Mouse (Mus musculus) stomach, embryonic 15.5 days (tissue): ENCODE data around the gene Ripk4. TPM values are rescaled to one million over a fixed set of nuclear protein-coding genes. Genes with fewer than 3 reads are reported as not detected.

ENCODE experiments used
- ATAC-seq: fragments of 200-750 bp; cut with Nextera tagmentation; 2 replicates; pipeline ENCODE4 v1.8.0; 2017; ENCODE audit warnings: low read depth, moderate number of reproducible peaks, moderate TSS enrichment; ENCODE audit not compliant: insufficient read depth, low FRiP score
- H3K27ac ChIP-seq: fragments of 300-500 bp; sonication (generic); 2 replicates; pipeline ENCODE4 v1.5.1; 2015; ENCODE audit warnings: mild to moderate bottlenecking, inconsistent platforms
- H3K27me3 ChIP-seq: fragments of 300-500 bp; sonication (generic); replicated peaks from 2 replicates; pipeline ENCODE4 v1.6.1; 2015; ENCODE audit warnings: inconsistent platforms
- H3K36me3 ChIP-seq: fragments of 300-500 bp; sonication (generic); 2 replicates; pipeline ENCODE4 v1.6.1; 2015; ENCODE audit warnings: inconsistent platforms
- H3K4me1 ChIP-seq: fragments of 300-500 bp; sonication (generic); 2 replicates; pipeline ENCODE4 v1.6.1; 2015; ENCODE audit warnings: inconsistent platforms
- H3K4me2 ChIP-seq: fragments of 300-500 bp; sonication (generic); 2 replicates; pipeline ENCODE4 v1.6.1; 2015; ENCODE audit warnings: mild to moderate bottlenecking, inconsistent platforms
- H3K4me3 ChIP-seq: fragments of 300-500 bp; sonication (generic); replicated peaks from 2 replicates; pipeline ENCODE4 v1.5.1; 2015; ENCODE audit warnings: inconsistent platforms
- H3K9ac ChIP-seq: fragments of 300-500 bp; sonication (generic); 2 replicates; pipeline ENCODE4 v1.6.1; 2015; ENCODE audit warnings: inconsistent platforms
- H3K9me3 ChIP-seq: fragments of 300-500 bp; sonication (generic); 2 replicates; pipeline ENCODE4 v1.6.1; 2016; ENCODE audit warnings: inconsistent platforms
- WGBS: fragments of 180-500 bp; shearing (Covaris S2); methylation state at CpG from one replicate; pipeline ENCODE4 v1.1.7; 2015; 5-methylcytosine and 5-hydroxymethylcytosine counted together
- polyA plus RNA-seq: library from polyadenylated mRNA; unstranded; fragments of >200 nt; fragmentation: Nextera tagmentation; extraction: Ambion mirVana; gene quantifications from 2 replicates; pipeline ENCODE4 v1.2.1, GENCODE M21; 2015

The Ripk4 gene
- polyA plus RNA-seq, result 24.0 and 27.1 TPM in 2 replicates

DNA sequence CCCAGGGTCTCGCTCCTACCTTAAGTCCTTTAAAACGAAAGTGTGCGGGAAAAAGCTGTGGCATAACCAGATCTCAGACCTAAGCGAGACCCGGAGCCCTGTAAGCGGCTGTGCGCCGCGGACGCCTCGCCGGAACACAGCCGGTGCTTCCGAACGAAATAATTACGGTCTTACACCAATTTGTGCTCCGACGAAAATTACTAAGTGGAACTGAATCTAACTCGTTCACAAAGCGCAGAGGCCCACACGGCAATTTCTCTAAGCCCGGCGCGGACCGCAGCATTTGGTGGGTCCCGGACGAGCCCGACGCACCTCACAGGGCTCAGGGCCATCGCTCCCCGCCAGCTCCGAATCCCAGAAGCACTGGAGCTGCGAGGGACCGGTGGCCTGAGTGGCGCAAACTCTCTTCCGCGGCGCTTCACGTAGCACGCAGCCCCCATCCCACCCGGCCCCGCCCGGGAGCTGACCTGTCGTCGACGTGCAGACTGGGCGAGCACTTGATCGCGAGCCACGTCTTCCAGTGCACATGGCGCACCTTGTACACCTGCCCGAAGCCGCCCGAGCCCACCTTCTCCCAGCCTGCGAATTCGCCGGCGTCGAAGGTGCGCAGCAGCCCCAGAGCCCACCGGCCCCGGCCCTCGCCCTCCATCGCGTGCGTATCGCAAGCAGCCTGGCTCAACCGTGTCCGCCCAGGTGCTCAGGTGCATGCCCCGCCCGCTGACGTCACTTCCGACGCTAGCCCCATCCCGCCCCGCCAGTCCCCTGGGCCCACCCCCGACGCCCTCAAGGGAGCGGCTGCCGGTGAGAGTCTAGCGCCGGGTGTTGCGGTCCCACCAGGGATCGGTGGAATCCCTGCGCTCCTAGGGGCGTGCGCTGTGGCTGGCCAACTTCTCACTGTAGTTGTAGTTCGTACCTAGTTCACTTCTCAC is at the start of gene Ripk4:
Gene Ripk4 (minus strand): TSS at position 727 of the 929 bp plus-strand sequence.
- H3K4me2 ChIP-seq, result peak within 1 kb of the TSS; percentile 73
- peaks cover 22% of the 10 kb centered on the region for H3K4me1 ChIP-seq
- WGBS, result under 1% methylated on average over 87 of the region's 88 CpGs
- ATAC-seq, result peak; percentile 90
- H3K36me3 ChIP-seq, result no peaks in the 10 kb centered on the region
- peak within 1 kb of the TSS; percentile 43 for H3K4me3 ChIP-seq
- peak within 1 kb of the TSS; percentile 37; the same call in 1 of the 2 replicates for H3K9ac ChIP-seq
- no peaks in the 10 kb centered on the region for H3K9me3 ChIP-seq
- peak within 1 kb of the TSS; percentile 69 for H3K27ac ChIP-seq
- peaks cover 21% of the 10 kb centered on the region for H3K27me3 ChIP-seq

DNA sequence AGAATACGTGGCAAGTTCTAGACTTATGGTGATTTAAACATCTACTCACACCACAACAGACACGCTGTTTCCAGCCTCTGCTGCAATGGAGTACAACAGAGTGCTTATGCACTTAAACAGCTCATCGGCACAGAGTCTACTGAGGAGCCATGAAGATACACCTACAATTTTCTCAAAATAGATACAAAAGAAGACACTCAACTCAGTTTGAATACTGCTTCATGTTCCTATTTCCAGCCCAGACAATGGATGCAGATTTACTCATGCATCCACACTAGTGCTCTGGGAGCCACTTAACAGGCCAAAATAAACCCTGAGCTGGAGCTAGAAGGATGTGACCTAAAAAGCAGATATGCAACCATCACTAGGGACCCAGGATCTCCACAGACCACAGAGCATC is 45.3 kb upstream of the Ripk4 start:
- no peak overlapping the region for H3K9ac ChIP-seq
- no peak for ATAC-seq
- 94% methylated on average over 3 of the region's 3 CpGs for WGBS
- H3K27me3 ChIP-seq, result no peaks in the 10 kb centered on the region
- H3K36me3 ChIP-seq, result peaks cover 51% of the 10 kb centered on the region
- no peaks in the 10 kb centered on the region for H3K9me3 ChIP-seq
- H3K27ac ChIP-seq, result no peak overlapping the region
- H3K4me1 ChIP-seq, result no peaks in the 10 kb centered on the region
- H3K4me2 ChIP-seq, result no peak overlapping the region
- H3K4me3 ChIP-seq, result no peak overlapping the region

DNA sequence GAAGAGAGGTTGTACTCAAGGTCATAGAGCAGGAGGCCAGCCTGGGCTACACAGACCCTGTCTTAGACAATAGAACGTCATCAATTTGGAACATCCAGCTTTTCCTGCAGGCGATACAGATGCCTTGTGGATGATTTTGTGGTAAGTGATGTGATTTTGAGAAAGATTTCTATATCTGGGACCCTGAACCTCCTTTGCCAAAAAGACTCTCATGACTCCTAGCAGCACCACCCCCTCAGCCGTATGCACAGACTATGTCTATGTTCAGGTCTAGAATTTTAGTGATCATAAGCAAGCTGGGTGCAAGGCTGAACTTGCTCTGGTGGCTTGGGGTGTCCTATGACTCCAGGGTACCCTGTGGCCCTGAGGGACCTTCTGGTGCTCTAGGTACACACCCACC is 42.1 kb upstream of the Ripk4 start:
- 97% methylated on average over 3 of the region's 3 CpGs for WGBS
- no peaks in the 10 kb centered on the region for H3K27me3 ChIP-seq
- H3K4me2 ChIP-seq, result no peak overlapping the region
- no peak for ATAC-seq
- no peak overlapping the region for H3K4me3 ChIP-seq
- no peak overlapping the region for H3K27ac ChIP-seq
- H3K9me3 ChIP-seq, result no peaks in the 10 kb centered on the region
- H3K36me3 ChIP-seq, result peaks cover 38% of the 10 kb centered on the region
- H3K9ac ChIP-seq, result no peak overlapping the region
- no peaks in the 10 kb centered on the region for H3K4me1 ChIP-seq

DNA sequence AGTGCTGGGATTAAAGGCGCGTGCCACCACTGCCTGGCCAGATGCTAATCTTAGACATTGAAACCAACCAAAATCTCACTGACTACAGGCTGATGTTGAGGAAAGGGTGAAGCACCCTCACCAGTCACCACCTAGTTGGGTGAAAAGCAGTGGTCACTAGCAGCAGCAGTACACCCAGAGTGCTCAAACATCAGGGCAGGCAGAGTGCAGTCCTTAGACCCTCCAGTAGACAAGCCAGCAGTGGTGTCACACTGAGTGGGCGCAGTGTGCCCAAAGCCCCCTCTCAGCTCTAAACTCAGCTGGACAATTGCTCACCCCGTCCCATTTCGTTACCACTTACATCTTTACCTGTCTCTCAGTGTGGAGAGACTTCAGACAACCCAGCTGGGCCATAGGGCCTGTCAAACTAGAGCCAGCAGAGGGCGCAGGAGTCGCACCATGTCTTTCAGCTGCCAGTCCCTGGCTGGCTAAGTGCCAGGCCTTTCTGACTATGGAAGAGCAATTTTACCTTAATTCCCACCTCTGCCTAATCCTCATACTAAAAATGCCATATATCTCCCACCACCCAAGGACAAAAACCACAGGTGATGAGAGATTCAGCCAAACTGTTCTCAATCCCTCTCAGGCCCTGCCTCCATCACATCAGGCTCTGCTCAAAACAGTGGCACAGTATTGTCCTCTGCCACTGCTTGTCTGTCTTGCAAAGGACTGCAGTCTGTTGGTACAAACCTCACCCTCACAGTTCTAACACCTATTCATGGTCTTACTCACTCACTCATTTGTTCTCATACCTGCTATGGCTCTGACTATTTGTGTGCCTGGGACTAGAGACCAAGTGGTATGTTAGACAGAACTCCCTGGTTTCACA is 41.3 kb upstream of the Ripk4 start:
- H3K36me3 ChIP-seq, result peaks cover 38% of the 10 kb centered on the region
- 75% methylated on average over 7 of the region's 7 CpGs for WGBS

DNA sequence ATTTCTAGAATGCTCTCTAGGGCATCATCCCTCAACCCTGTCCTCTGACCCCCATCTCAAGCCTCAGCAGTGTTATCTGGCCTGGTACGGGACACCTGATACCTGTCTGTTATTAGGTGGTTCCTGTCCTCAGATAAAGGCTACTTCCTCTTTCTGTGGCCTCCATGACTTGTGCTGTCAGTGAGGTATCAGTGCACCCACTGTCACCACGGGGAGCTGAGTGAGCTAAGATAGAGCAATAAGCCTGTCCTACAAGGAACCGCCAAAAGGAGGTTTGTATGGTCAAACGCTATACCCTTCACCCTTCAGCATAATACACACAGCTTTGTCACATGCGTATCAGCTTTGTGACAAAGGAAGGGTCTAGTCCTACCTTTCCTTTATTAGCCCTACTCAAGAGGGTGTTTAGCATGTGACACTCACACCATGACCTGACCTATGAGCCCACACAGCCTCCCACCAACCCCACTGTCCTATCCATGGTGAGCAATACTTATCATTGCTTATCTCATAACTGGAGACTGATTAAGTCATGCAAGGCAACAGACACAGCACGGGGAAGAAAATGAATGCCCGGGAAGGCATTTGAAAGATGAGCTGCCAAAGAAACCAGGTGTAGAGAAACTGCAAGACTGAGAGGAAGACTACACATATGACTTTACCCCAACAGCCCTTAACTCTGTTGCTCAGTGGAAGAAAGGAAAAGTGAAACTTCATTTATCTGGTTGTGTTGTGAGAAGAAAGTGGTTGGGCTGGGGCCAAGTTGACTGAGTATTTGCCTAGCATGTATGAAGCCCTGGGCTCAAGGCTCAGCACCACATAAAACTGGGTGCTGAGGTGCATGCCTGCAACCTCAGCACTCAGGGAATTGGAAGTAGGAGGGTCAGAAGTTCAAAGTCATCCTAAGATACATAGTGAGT is 34.6 kb upstream of the Ripk4 start:
- Histone ChIP-seq H3K4me1 (no peaks in the 10 kb centered on the region), H3K9ac (no peak overlapping the region), H3K27ac (no peak overlapping the region), H3K4me3 (no peak overlapping the region), H3K9me3 (no peaks in the 10 kb centered on the region), H3K36me3 (peaks cover 45% of the 10 kb centered on the region), H3K4me2 (no peak overlapping the region), H3K27me3 (no peaks in the 10 kb centered on the region)
- no peak for ATAC-seq
- WGBS, result 88% methylated on average over 7 of the region's 7 CpGs

More for the DNA sequence above, 41.3 kb upstream of the Ripk4 start:
- Histone ChIP-seq H3K4me3 (no peak overlapping the region), H3K27ac (no peak overlapping the region), H3K4me2 (no peak overlapping the region), H3K27me3 (no peaks in the 10 kb centered on the region), H3K4me1 (no peaks in the 10 kb centered on the region), H3K9me3 (no peaks in the 10 kb centered on the region), H3K9ac (no peak overlapping the region)
- ATAC-seq, result peak; percentile 25; the same call in 1 of the 2 replicates

DNA sequence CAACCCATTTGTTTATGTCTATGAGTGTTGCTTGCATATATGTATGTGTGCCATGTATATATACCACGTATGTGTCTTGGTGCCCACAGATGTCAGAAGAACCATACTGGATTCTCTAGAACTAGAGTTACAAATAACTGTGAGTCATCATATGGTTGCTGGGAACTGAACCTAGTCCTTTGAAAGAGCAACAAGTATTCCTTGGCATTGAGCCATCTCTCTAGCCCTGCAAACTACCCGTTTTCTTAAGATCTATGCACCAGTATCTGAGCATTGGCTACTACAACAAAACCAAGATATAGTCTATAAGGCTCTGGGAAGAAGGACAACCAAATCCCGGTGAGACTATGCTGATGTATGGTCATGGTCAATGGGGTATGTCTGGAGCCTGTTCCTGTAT is 33.6 kb upstream of the Ripk4 start:
- Histone ChIP-seq H3K9me3 (no peaks in the 10 kb centered on the region), H3K4me1 (no peaks in the 10 kb centered on the region), H3K36me3 (peaks cover 49% of the 10 kb centered on the region), H3K27me3 (no peaks in the 10 kb centered on the region), H3K27ac (no peak overlapping the region), H3K9ac (no peak overlapping the region), H3K4me2 (no peak overlapping the region), H3K4me3 (no peak overlapping the region)
- ATAC-seq, result no peak
- 83% methylated on average over 3 of the region's 3 CpGs for WGBS

DNA sequence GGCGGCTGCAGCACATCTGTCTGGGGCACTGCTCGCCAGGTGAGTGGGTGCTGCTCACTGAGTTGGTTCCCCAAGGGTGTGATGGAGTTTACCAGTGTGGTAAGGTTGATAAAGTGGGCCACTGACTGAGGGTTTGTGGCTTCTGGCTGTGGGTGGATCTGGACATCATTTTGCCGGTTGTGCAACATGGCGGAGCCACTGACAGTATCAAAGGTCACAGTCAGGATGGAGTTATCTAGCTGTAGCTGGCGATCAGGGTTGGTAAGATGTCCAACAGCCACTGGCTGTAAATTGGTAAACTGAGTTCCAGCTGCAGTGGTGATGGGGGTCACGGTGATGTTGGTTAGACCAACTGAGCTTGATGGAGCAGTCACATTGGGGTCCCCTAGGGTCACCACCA is 30.7 kb upstream of the Ripk4 start:
- Histone ChIP-seq H3K9me3 (no peaks in the 10 kb centered on the region), H3K4me2 (no peak overlapping the region), H3K4me3 (no peak overlapping the region), H3K36me3 (peaks cover 41% of the 10 kb centered on the region), H3K4me1 (no peaks in the 10 kb centered on the region), H3K9ac (no peak overlapping the region), H3K27me3 (no peaks in the 10 kb centered on the region), H3K27ac (no peak overlapping the region)
- no peak for ATAC-seq
- WGBS, result 94% methylated on average over 6 of the region's 6 CpGs

DNA sequence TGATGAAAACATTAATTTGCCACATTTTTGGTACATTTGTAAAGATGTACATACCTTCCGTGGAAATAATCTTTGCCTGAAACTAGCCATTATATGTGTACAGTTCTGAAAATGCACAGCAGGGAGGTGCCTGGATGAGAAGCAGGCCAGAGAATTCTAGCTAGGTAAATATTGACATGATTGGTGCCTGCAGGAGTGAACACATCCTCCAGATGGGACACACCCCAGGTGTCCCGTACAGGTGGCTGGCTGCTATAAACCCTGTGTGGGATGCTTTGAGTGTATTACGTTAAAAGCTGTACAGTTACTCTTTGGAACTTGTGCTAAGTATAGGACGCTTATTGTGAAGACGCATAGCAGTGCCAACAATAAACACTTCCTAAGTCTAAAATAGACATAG is 19.5 kb upstream of the Ripk4 start:
- Histone ChIP-seq H3K27me3 (no peaks in the 10 kb centered on the region), H3K4me2 (no peak overlapping the region), H3K9me3 (no peaks in the 10 kb centered on the region), H3K4me3 (no peak overlapping the region), H3K36me3 (no peaks in the 10 kb centered on the region), H3K4me1 (no peaks in the 10 kb centered on the region), H3K9ac (no peak overlapping the region), H3K27ac (no peak overlapping the region)
- ATAC-seq, result peak; percentile 37; the same call in 1 of the 2 replicates
- 63% methylated on average over 5 of the region's 5 CpGs for WGBS

DNA sequence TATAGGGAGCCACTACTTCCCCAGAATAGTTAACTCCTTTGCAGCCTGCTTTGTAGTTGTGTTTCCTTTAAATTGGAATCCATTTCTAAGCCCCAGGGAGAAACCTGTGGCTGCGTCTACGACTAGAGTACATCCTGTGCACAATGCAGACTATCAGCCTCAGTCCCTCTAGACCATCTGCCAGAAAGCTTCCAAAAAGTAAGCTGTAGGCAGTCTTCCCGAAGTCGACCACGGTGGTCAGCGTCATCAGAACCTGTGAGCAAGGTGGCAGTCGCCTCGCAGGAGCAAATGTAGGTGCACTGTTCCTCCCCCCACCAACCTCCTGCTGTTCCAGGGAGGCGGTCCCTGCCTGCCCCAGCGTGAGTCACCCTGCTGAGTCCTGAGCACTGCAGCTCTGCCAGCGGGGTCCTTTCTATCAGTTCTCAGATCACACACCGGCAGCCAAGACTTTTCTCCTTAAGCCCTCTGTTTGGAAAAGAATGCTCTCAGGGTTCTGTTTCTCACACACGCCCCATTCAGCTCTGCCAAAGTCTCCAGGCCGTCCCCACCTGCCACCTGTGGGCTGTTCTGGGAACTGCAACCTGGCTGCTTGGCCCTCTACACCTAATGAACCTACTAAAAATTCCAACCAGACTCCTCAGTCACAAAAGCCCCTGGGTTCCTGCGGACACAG is 14.9 kb upstream of the Ripk4 start:
- Histone ChIP-seq H3K27ac (peak overlapping the region; percentile 40; the same call in 1 of the 2 replicates), H3K4me2 (peak overlapping the region; percentile 46), H3K9ac (no peak overlapping the region), H3K36me3 (no peaks in the 10 kb centered on the region), H3K27me3 (no peaks in the 10 kb centered on the region), H3K4me1 (no peaks in the 10 kb centered on the region), H3K9me3 (no peaks in the 10 kb centered on the region), H3K4me3 (no peak overlapping the region)
- 22% methylated on average over 15 of the region's 15 CpGs for WGBS
- peak; percentile 85 for ATAC-seq

DNA sequence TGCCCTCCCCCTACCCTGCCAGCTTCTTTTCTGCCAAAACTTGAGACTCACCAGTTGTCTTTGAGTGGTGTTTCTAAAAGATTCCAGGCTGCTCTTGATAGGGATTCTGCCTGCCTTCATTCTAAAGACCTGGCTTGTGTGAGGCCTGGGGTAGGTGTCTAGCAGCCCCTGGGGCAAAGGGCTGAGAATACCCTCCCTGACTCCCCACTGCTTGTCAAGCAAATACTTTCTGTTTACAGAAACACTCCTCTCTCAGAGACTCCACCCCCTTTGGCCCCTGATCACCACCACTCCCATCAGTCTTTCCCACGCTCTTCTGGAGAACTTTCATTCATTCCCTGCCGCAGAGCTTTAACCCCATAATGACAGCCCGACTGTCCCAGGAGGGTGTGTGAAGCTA is 2.9 kb upstream of the Ripk4 start:
- Histone ChIP-seq H3K27me3 (peaks cover 20% of the 10 kb centered on the region), H3K4me3 (no peak overlapping the region), H3K4me2 (no peak overlapping the region), H3K9ac (no peak overlapping the region), H3K4me1 (peaks cover 14% of the 10 kb centered on the region; the same call in 1 of the 2 replicates), H3K9me3 (no peaks in the 10 kb centered on the region), H3K36me3 (no peaks in the 10 kb centered on the region), H3K27ac (no peak overlapping the region)
- peak; percentile 25; the same call in 1 of the 2 replicates for ATAC-seq
- WGBS, result 25% methylated on average over 3 of the region's 3 CpGs

DNA sequence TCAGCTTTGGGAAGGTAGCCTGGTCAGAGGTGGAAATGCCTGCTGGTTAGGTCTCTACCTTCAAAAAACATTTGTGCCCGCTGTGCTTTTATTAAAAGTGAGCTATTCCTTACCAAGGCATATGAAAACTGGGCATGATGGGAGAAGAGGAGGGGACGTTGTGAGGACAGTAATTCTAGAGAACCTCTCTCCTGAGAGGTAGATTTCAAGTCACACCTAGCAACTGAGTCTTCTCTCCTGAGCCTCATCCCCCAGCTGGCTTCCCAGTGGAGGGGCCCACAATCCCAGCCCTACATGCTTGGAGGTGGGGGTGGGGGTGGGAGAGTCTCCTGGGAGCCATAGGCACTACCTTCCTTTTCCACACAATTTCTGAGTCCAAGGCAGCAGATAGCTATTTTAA is 1.0 kb upstream of the Ripk4 start:
- no peaks in the 10 kb centered on the region for H3K9me3 ChIP-seq
- H3K4me3 ChIP-seq, result no peak overlapping the region
- no peak overlapping the region for H3K27ac ChIP-seq
- no peaks in the 10 kb centered on the region for H3K36me3 ChIP-seq
- ATAC-seq, result no peak
- peaks cover 18% of the 10 kb centered on the region for H3K4me1 ChIP-seq
- no peak overlapping the region for H3K4me2 ChIP-seq
- WGBS, result 57% methylated on average over 2 of the region's 2 CpGs
- H3K27me3 ChIP-seq, result peaks cover 21% of the 10 kb centered on the region
- H3K9ac ChIP-seq, result no peak overlapping the region
